Mouse (Mus musculus) heart, postnatal 0 days (tissue): ENCODE results near the gene Vmn1r206. TPM values are rescaled to one million over a fixed set of nuclear protein-coding genes. Genes with fewer than 3 reads are reported as not detected.
"Not testable (repeated sequence)": the region's sequence is repeated elsewhere in the genome, so short reads cannot be mapped to it uniquely, and the experiment has no call there.

Source experiments
- ATAC-seq: fragments of 200-750 bp; cut with Nextera tagmentation; 2 replicates; pipeline ENCODE4 v1.8.0; 2017; ENCODE audit warnings: low read depth, moderate number of reproducible peaks, moderate library complexity; ENCODE audit not compliant: insufficient read depth
- DNase-seq: peaks from one replicate; pipeline ENCODE4 v3.0.0-alpha.2; 2016; ENCODE audit warnings: low spot score
- H3K27ac ChIP-seq: fragments of 300-500 bp; sonication (generic); 2 replicates; pipeline ENCODE4 v1.5.1; 2014; ENCODE audit warnings: low read depth, mild to moderate bottlenecking
- H3K27me3 ChIP-seq: fragments of 300-500 bp; sonication (generic); 2 replicates; pipeline ENCODE4 v1.6.1; 2014; ENCODE audit warnings: low read length, mixed read lengths; ENCODE audit not compliant: control insufficient read depth, insufficient read depth
- H3K36me3 ChIP-seq: fragments of 300-500 bp; sonication (generic); replicated peaks from 2 replicates; pipeline ENCODE4 v1.6.1; 2014; ENCODE audit warnings: low read length, mixed read lengths; ENCODE audit not compliant: control insufficient read depth, insufficient read depth
- H3K4me1 ChIP-seq: fragments of 300-500 bp; sonication (generic); 2 replicates; pipeline ENCODE4 v1.6.1; 2014; ENCODE audit warnings: antibody characterized with exemption; ENCODE audit not compliant: control insufficient read depth, insufficient read depth
- H3K4me2 ChIP-seq: fragments of 300-500 bp; sonication (generic); 2 replicates; pipeline ENCODE4 v1.6.1; 2014; ENCODE audit warnings: low read depth, mild to moderate bottlenecking, low read length, moderate library complexity
- H3K4me3 ChIP-seq: fragments of 300-500 bp; sonication (generic); 2 replicates; pipeline ENCODE4 v1.5.1; 2014; ENCODE audit warnings: low read depth, low read length
- H3K9ac ChIP-seq: fragments of 300-500 bp; sonication (generic); replicated peaks from 2 replicates; pipeline ENCODE4 v1.6.1; 2014; ENCODE audit warnings: low read depth, low read length, mixed read lengths
- H3K9me3 ChIP-seq: fragments of 300-500 bp; sonication (generic); replicated peaks from 2 replicates; pipeline ENCODE4 v1.6.1; 2016; ENCODE audit warnings: low read length; ENCODE audit not compliant: control insufficient read depth
- CTCF ChIP-seq: IDR thresholded peaks from 2 replicates; pipeline ENCODE4 v1.5.1; 2016; ENCODE audit warnings: antibody characterized with exemption, control low read depth, low read depth
- EP300 ChIP-seq: IDR thresholded peaks from 2 replicates; pipeline ENCODE4 v1.6.1; 2016; ENCODE audit warnings: antibody characterized with exemption, low read depth
- WGBS: fragments of 180-500 bp; shearing (Covaris S2); extraction: QIAGEN DNeasy Blood & Tissue Kit; methylation state at CpG from one replicate; pipeline ENCODE4 v1.1.7; 2014; 5-methylcytosine and 5-hydroxymethylcytosine counted together
- polyA plus RNA-seq: library from polyadenylated mRNA; unstranded; fragments of >200 nt; fragmentation: Nextera tagmentation; extraction: Ambion mirVana; gene quantifications from 2 replicates; pipeline ENCODE4 v1.2.1, GENCODE M21; 2015
- total RNA-seq: library from RNA; depleted of rRNA; stranded (reverse); fragments of >200 nt; gene quantifications from 2 replicates; pipeline ENCODE4 v1.2.3, GENCODE M21; 2014; ENCODE audit warnings: low replicate concordance; rRNA removed

The Vmn1r206 gene
- not detected in 2 replicates for total RNA-seq
- not detected in 2 replicates for polyA plus RNA-seq

DNA sequence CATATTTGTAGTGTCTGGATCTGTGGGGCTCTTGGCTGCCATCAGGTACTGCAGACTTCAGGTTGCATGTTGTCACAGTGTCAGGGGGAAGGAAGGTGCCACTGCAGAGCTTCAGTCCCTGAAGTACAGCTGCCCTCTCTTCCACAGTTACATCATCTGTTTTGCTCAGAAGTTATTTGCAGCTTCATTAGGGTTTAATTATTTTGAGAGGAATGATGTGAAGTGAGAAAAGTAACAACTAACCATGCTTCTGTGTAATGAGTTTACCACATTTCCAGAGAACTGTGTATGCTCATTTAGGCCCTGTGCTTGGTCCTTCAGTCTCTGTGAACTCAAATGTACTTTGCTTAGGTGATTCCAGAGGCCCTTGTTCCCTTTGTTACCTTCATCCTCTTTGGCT lies at the start of gene Vmn1r206:
TSS of gene Vmn1r206 (minus strand) at position 101 of the 400 bp plus-strand sequence.
- H3K9ac ChIP-seq, H3K4me3 ChIP-seq, H3K4me1 ChIP-seq, H3K27ac ChIP-seq, ATAC-seq, H3K4me2 ChIP-seq, H3K9me3 ChIP-seq, H3K36me3 ChIP-seq, H3K27me3 ChIP-seq, DNase-seq: not testable (repeated sequence)

DNA sequence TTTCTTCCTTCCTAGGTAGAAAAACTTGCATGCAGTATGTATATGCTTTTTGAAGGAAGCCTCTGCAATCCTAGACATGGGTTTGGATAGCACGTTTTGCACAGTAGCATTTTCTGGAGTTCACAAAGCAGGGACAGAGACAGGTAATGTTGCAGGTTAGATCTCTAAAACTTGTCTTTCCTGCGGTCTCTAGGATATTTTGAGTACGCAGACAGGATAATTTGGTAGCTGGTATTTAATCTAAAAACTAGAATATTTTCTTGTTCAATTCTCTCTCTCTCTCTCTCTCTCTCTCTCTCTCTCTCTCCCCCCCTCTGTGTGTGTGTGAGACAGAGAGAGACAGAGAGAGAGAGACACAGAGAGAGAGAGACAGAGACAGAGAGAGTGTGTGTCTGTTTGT lies 31.2 kb downstream of the Vmn1r206 start, which contains the start of gene Vmn1r205:
TSS of gene Vmn1r205 (minus strand) at position 101 of the 400 bp plus-strand sequence.
- no peak for ATAC-seq
- Histone ChIP-seq H3K4me3 (no peak within 1 kb of the TSS), H3K27me3 (no peaks in the 10 kb centered on the region), H3K27ac (no peak within 1 kb of the TSS), H3K4me2 (no peak within 1 kb of the TSS), H3K9me3 (peaks cover 4% of the 10 kb centered on the region; the same call in 1 of the 2 replicates), H3K4me1 (no peaks in the 10 kb centered on the region), H3K36me3 (no peaks in the 10 kb centered on the region), H3K9ac (no peak within 1 kb of the TSS)
- TF ChIP-seq CTCF: no peak
- TF ChIP-seq EP300: no peak
- no peak for DNase-seq
- 76% methylated on average over 3 of the region's 3 CpGs for WGBS

DNA sequence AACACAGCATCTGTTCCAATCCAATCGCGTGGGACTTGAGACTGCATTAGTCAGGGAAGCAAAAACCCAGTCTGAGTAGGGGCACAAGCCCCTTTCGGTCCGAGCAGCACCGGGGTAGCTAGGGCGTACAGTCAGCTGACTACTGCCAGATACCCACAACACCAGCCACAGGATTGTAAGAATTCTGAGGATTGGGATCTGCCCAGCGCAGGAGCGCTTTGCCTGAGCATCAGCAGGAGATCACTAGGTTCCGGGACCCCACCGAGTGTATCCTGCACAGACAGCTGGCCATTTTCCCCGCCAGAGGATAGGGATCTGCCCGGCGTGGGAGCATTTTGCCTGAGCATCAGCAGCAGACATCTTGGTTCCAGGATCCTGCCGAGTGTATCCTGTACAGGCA lies 40.7 kb downstream of the Vmn1r206 start:
- H3K27me3 ChIP-seq, H3K9ac ChIP-seq, ATAC-seq, H3K4me2 ChIP-seq, H3K27ac ChIP-seq, H3K4me1 ChIP-seq, DNase-seq, H3K9me3 ChIP-seq, H3K4me3 ChIP-seq, H3K36me3 ChIP-seq: not testable (repeated sequence)
- WGBS: 59% methylated on average over 14 of the region's 14 CpGs

DNA sequence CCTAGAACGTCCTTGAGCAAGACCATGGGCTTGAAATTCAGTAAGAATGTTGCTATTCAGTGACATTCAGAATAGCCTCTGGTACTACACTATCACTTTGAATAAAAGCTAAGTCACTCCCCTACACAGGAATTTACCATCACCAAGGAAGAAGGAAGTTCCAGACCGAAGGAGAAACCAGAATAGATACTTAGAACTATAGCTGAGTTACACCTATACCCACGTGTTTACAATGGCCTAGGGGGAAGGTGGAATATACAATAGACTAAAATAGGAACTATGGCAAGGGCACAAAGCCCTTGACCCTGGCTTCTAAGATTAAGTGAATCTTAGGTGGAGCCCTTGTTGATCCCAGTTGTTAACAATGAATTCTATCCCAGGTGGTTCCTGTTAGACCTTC lies 49.1 kb downstream of the Vmn1r206 start:
- H3K27me3 ChIP-seq, H3K4me3 ChIP-seq, DNase-seq, H3K27ac ChIP-seq, H3K36me3 ChIP-seq, H3K9me3 ChIP-seq, H3K4me1 ChIP-seq, H3K4me2 ChIP-seq, ATAC-seq, H3K9ac ChIP-seq: not testable (repeated sequence)
- 67% methylated on average over 3 of the region's 3 CpGs for WGBS

Other genes starting within 250 kb of the Vmn1r206 start
- not detected in 2 replicates for gene Vmn1r199, start 244.4 kb downstream of the Vmn1r206 start, total RNA-seq
- not detected in 2 replicates for gene Vmn1r199, start 244.4 kb downstream of the Vmn1r206 start, polyA plus RNA-seq
- gene Vmn1r200, start 233.9 kb downstream of the Vmn1r206 start, total RNA-seq: not detected in 2 replicates
- not detected in 2 replicates for gene Vmn1r200, start 233.9 kb downstream of the Vmn1r206 start, polyA plus RNA-seq
- gene Vmn1r201, start 152.3 kb downstream of the Vmn1r206 start, total RNA-seq: not detected in 2 replicates
- gene Vmn1r201, start 152.3 kb downstream of the Vmn1r206 start, polyA plus RNA-seq: not detected in 2 replicates
- gene Vmn1r202, start 118.9 kb downstream of the Vmn1r206 start, total RNA-seq: not detected in 2 replicates
- not detected in 2 replicates for gene Vmn1r202, start 118.9 kb downstream of the Vmn1r206 start, polyA plus RNA-seq
- not detected in 2 replicates for gene Vmn1r203, start 106.1 kb downstream of the Vmn1r206 start, total RNA-seq
- gene Vmn1r203, start 106.1 kb downstream of the Vmn1r206 start, polyA plus RNA-seq: not detected in 2 replicates
- gene Vmn1r204, start 71.1 kb downstream of the Vmn1r206 start, total RNA-seq: not detected in 2 replicates
- gene Vmn1r204, start 71.1 kb downstream of the Vmn1r206 start, polyA plus RNA-seq: not detected in 2 replicates
- gene Vmn1r205, start 31.3 kb downstream of the Vmn1r206 start, total RNA-seq: not detected in 2 replicates
- not detected in 2 replicates for gene Vmn1r205, start 31.3 kb downstream of the Vmn1r206 start, polyA plus RNA-seq
- gene Vmn1r207-ps, start 105.4 kb upstream of the Vmn1r206 start, total RNA-seq: not detected in 2 replicates
- not detected in 2 replicates for gene Vmn1r207-ps, start 105.4 kb upstream of the Vmn1r206 start, polyA plus RNA-seq
- not detected in 2 replicates for gene Vmn1r208, start 153.1 kb upstream of the Vmn1r206 start, total RNA-seq
- not detected in 2 replicates for gene Vmn1r208, start 153.1 kb upstream of the Vmn1r206 start, polyA plus RNA-seq
- not detected in 2 replicates for gene Vmn1r209, start 185.4 kb upstream of the Vmn1r206 start, total RNA-seq
- gene Vmn1r209, start 185.4 kb upstream of the Vmn1r206 start, polyA plus RNA-seq: not detected in 2 replicates
- gene Vmn1r210, start 207.1 kb upstream of the Vmn1r206 start, total RNA-seq: not detected in 2 replicates
- not detected in 2 replicates for gene Vmn1r210, start 207.1 kb upstream of the Vmn1r206 start, polyA plus RNA-seq
- gene Vmn1r211, start 233.3 kb upstream of the Vmn1r206 start, total RNA-seq: not detected in 2 replicates
- not detected in 2 replicates for gene Vmn1r211, start 233.3 kb upstream of the Vmn1r206 start, polyA plus RNA-seq